Mouse (Mus musculus) adrenal gland, adult (tissue): Measurements from ENCODE around the gene Sftpa1.

Source experiments
- DNase-seq, 2 experiments: peaks; one replicate each; pipeline ENCODE4 v3.0.0; 2022 to 2023; ENCODE audit warnings: low spot score in 1 of 2; ENCODE audit not compliant: inconsistent age in 2 of 2

Sftpa1 gene

GRCm38 (mm10) chr14:41160076-41160475 lies 28.5 kb downstream of the Sftpa1 start:
- DNase-seq, result no peak

- DNase-seq, result peak; percentile 19 to 62
Measured at GRCm38 (mm10) chr14:41160743-41161142, 29.2 kb downstream of the Sftpa1 start.

- DNase-seq, result peak; percentile 46 to 78
Measured at GRCm38 (mm10) chr14:41162663-41163062, 31.1 kb downstream of the Sftpa1 start.

- DNase-seq, result no peak
Measured at GRCm38 (mm10) chr14:41167278-41167677, 35.7 kb downstream of the Sftpa1 start.

GRCm38 (mm10) chr14:41168567-41168966 lies 37.0 kb downstream of the Sftpa1 start:
- DNase-seq, result no peak

GRCm38 (mm10) chr14:41170514-41170913 lies 38.9 kb downstream of the Sftpa1 start:
- DNase-seq, result no peak

GRCm38 (mm10) chr14:41174802-41175201 lies 43.2 kb downstream of the Sftpa1 start:
- DNase-seq, result no peak

GRCm38 (mm10) chr14:41185059-41185821 lies 53.7 kb downstream of the Sftpa1 start, which contains the start of gene Sftpd:
Gene Sftpd, minus strand, starts transcription at chr14:41185149.
- DNase-seq, result no peak
